Mouse (Mus musculus) CD4-positive helper T cell, adult 2 months (primary cell): ENCODE measurements around the gene Trim58.

Experiments used
- DNase-seq: peaks from one replicate; pipeline ENCODE4 v3.0.0-alpha.2; 2012; ENCODE audit warnings: low read depth, missing footprints, low spot score

Gene Trim58

DNA sequence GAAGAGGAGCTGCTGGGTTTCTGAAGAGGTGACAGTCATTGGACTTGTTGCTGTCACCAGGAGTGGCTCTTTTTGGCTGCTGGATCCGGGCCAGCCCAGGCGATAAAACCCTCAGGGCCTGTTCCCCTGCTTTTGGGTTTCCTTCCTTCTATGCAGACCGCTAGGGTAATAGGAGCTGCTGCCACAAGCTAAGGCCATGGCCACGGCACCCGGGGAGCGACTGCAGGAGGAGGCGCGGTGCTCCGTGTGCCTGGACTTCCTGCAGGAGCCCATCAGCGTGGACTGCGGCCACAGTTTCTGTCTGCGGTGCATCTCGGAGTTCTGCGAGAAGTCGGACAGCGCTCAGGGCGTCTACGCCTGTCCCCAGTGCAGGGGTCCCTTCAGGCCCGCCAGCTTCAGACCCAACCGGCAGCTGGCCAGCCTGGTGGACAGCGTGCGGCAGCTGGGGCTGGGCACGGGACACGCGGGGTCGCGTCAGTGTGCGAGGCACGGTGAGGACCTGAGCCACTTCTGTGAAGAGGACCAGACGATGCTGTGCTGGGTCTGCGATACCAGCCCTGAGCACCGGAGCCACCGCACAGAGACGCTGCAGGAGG is at the start of gene Trim58:
Gene Trim58, plus strand, starts transcription at position 194 of the 596 bp plus-strand sequence.
- no peak for DNase-seq

DNA sequence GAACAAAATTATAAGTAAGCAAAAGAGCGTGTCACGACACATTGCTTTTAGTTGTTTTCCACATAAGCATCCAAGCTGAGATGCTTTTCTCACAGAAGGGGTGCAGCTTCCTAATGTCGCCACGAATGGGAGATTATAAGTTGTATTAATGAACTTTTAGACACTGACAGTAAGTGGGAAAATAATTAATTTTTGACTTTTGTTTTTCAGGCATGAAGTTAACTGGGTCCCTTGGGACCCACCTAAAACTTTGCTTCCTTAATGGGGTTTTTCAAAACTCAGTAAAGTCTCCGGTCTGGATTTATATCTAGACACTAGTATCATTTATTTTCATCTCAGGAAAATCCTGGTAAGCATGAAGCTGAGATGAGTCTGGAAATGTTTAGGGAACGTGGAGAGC is 45.5 kb upstream of the Trim58 start, which contains the start of gene Olfr324:
Gene Olfr324, plus strand, starts transcription at position 301 of the 400 bp plus-strand sequence.
- DNase-seq = no peak

DNA sequence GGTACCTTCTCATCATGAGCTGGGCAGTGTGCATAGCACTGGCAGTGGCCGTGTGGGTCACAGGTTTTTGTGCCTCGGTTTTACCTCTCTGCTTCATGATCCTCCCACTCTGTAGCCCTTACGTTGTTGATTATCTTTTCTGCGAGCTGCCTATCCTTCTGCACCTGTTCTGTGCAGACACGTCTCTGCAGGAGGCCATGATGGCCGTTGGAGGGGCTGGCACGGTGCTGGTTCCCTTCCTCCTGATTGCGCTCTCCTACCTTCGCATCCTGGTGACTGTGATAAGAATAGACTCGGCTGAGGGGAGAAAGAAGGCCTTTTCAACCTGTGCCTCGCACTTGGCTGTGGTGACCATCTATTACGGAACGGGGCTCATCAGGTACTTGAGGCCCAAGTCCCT is 42.4 kb upstream of the Trim58 start:
- no peak for DNase-seq

DNA sequence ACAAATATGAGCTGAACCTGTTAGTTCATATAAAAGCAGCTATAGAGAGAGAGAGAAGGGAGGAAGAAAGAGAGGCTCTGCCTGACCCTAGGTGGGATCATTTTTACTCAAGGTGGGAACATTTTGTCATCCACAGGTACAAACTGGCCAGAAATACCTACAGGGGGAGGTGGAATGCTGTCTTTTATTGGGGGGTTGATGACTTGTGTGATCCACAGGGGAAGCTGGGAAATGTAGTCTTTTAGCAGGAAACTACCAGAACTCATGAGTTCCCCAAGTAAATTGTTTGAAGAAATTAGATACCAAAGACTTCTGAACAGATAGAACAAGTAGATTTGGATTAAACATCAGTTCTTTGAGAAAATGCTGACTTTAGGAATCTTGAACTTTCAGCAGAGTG is 38.2 kb upstream of the Trim58 start:
- no peak for DNase-seq

DNA sequence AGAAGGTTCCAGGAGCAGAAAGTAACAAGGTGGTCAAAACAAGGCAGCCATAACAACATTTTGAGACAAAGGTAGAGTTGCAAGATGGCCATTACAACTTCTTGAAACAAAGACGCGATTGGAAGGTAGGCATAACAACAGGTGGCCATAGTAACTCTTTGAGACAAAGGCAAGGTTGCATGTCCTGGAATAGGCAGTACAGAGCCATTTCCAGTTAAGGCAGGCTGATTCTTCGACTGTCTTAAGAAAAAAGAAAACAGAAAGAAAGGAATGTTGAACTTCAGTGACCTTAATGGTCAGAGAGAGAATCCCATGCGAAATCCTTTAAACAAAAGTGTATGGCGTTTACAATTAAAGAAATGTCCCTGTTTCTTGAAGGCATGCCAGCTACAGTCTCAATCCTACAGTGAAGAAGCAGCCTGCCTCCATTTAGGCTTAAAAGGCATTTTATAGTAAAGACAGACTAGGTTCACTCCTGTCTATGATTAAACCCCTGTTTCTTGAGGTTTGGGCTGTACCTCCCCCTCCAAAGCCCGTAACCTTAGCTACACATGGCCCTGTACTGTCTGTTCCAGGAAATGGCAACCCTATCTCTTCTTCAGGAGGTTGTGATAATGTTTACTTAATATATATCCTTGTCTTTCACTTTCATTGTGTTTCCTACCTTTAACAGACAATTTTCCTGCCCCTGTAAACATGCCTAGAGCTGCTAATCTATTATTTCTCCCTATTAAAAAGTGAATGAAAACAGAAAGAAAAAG is 37.3 kb upstream of the Trim58 start:
- DNase-seq = no peak

DNA sequence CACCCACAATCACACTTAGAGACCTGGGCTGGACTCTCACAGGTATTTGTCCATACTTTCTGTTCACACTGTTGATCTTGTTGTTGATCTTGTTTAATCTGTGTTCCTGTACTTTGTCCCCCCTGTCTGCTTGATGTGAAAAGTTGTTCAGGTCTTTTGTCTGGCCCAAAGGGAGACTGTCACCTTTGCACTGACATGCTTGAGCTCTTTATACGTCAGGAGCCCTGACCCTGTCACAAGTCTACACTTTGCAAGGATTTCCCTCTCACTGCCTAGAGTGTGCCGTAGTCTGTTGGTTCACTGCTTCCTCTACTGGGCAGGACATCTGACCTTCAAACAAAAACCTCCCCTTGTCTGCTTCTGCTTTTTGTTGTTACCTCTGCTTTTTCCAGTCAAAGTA is 35.6 kb upstream of the Trim58 start:
- DNase-seq = no peak

DNA sequence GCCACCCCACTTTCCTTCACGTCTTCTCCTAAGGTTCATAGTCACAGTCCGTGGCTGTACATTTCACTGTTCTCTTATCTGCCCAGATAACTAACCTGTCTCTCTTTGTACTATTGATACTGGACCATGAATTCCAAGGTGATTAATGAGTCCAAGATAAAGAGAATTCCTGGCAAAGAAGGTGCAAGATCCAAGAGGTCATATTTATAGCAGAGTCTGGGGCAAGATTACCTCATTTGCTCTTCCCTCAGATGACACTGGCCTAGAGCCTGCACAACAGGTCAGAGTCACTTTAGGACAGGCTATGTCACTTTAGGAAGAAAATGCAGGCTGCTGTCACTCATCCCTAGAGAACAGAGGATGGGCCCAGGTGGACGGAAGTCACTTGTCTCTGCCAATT is 35.0 kb upstream of the Trim58 start:
- DNase-seq = no peak

DNA sequence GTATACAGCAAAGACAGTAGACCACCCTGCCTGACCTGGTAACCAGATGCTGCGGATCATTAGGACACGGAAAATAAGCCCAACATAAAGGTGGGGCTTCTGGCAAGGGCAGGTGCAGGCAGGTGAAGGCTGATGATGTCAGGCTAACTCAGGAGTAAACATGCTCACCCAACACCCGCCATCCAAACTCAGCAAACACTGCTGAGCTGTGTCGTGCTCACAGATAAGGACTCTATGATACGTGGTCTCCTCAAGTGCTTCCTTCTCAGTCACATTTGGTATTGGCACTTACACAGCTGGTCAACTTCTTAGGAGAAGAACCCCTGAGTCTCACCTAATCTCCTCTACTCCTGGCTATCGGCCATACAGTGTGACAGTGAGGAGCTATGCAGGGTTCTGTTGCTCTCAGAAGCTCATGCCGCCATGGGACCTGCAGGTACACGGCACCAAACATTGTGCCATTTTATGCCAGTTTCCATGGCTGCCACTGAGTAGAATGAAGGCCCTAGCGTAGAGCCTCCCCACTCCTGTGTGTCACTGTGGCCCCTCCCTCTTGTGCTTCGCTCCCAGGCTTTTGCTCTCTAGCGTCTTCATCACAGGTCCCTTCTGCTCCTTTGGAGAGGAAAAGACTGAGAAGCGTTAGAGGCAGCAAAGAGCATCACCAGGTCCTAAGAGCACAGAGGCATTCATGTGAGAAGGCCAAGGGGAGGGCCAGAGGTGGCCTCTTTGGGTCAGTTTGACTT is 33.9 kb upstream of the Trim58 start:
- DNase-seq = no peak

DNA sequence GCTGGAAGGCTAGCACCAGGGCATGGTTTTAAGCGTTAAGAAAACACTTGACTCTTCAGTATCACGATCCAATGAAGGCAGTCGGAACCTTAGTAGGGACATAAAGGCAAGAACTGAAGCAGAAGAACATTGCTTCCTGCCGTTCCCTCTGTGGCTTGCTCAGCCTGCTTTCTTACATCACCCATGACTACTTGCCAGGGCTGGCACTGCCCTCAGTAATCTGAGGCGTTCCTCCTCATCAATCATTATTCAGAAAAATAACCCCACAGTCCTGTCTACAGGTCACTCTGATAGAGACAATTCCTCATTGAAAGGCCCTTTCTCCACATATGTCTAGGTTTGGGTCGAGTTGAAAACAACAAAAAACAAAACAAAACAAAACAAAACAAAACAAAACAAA is 33.2 kb upstream of the Trim58 start:
- no peak for DNase-seq

DNA sequence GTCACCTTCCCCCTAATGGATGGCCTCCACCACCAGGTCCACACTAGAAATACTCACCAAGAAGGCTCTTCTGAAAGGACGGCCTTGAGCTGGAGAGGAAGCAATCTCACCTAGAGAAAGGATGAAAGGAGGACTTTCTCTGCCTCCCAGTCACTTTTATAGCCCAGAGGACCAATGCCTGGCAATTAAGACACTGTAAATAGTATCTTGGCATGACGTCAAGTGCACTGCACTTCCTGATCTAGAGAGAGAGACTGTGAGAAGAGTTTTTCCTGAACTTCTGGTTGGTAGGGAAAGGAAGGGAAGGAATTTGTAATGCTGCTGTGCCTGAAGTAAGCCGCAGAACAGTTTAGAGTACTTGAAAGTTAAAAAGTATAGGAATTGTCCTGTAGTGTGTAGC is 26.9 kb upstream of the Trim58 start:
- DNase-seq = no peak

DNA sequence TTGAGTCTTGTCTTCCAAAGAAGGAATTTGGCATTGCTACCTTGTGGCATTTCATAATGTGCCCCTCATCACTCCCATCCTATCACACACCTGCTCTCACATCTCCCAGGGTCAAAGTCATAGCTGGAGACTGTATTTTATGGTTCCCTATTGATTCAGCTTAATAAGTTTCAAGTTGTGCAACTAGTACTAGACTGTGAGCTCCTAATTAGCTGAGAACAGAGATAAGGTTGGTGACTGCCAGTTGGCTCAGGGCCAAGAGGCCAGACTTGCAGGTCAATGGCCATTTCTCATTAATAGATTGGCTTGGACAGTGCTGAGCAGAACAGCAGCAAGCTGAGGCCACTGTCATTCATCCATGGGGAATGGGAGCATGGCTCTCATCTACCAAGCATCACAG is 25.7 kb upstream of the Trim58 start:
- no peak for DNase-seq

DNA sequence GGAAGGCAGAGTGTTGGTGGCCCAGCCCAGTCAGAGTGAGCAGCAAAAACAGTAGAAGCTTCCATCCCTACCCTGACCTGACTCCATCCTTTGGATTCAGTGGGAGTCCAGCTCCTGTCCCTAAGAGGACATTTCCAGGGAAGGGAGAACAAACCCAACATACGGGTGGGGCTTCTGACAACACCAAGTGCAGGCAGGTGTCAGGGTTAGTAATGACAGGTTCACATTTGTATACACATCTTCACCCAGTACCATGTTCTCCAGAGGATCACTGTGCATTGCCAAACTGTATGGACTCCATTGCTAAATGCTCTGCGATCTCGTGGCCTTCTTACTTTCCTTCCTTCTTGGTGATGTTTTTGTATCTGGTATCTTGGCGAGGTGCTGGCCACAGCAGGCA is 24.3 kb upstream of the Trim58 start, which contains the start of gene 2210407C18Rik:
Gene 2210407C18Rik, minus strand, starts transcription at position 101 of the 400 bp plus-strand sequence.
- DNase-seq = no peak

DNA sequence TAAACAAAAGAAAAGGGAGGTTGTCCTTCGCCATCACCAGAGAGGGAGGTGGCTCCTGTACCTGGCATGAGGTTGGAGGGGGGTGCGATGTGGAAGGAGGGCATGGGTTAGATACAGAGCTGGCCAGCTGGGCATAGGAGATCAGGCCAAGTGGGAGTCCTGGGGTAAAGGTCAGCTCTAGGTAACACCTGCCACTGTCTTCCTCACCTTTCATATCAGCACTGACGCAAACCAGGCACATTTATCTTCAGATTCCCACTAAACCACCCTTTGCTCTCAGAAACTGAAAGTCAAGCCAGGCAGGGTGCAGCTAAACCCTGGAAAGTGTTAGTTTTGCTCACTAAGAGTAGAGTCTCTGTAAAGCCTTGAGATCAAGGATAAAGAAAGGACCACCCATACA is 21.9 kb upstream of the Trim58 start:
- no peak for DNase-seq

DNA sequence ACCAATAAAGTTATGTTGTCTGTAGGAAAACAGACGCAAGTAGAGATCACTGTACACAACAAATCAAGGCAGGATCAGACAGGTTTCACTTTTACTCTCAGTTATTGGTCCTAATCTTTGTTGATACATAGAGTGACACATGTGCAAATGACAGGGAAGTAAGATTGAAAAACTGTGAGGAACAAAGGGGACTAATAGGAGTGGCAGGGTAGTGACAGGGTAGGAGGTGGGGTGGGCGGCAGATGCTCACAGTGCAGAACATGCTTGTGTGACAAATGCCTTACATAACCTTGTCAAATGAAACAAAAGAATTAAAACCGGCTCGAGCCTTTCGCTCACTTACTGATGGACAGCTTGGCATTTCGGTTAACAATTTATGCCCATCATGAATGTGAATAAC is 21.5 kb upstream of the Trim58 start:
- no peak for DNase-seq

DNA sequence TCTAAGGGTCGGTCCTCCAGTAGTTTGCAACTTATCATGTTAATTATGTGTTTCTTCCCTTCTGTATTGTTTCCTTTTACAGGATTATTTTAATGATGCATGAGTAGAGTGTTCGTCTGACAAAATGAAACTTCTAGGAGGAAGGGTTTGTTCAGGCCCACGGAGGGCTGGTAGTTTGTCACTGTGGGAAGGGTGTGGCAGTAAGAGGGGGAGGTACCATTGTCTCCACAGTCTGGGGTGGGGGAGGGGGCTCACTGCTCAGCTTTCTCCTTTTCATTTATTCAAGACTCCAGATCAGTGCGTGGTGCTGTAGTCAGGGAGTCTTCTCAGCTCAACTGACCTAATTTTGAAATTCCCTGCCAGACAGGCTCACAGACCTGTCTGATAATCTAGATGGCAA is 14.1 kb upstream of the Trim58 start:
- DNase-seq = no peak

DNA sequence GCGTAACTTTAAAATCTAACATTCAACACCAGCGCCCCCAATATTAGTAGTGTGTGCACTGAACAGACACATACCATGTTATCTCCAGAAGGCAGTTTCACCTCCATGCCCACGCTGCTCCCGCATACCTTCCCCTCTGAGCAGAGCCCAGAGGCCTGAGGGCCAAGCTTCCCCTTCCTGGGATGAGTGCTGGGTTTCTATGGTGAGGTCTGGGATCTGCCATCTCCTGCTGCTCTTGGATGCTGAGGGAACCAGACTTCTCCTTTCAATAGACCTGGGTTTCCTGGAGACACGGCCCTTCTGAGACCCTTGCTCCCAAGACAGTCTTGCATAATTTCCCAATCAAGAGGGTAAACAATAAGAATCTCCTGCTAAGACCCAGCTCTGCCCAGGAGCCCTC is 9.9 kb upstream of the Trim58 start, which contains the start of gene Olfr323:
Gene Olfr323, minus strand, starts transcription at position 101 of the 400 bp plus-strand sequence.
- no peak for DNase-seq

DNA sequence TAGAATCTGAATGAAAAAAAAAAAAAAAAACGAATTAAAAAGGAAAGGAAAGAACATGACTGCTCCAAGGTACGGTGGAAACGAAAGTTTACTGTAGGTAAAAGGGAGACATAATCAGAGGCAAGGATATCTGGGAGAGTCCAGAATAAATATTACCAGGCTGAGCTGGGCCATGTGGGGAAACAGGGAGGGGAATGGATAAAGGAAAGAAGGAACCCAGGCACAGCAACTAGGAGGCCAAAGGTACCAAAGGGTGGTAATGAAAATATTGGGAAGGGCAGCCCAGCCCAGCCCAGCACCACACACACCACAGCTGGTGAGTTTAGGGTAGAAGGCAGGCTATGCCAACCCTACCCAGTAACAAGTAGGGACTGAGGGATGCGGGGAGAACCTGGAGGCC is 5.4 kb upstream of the Trim58 start:
- no peak for DNase-seq

DNA sequence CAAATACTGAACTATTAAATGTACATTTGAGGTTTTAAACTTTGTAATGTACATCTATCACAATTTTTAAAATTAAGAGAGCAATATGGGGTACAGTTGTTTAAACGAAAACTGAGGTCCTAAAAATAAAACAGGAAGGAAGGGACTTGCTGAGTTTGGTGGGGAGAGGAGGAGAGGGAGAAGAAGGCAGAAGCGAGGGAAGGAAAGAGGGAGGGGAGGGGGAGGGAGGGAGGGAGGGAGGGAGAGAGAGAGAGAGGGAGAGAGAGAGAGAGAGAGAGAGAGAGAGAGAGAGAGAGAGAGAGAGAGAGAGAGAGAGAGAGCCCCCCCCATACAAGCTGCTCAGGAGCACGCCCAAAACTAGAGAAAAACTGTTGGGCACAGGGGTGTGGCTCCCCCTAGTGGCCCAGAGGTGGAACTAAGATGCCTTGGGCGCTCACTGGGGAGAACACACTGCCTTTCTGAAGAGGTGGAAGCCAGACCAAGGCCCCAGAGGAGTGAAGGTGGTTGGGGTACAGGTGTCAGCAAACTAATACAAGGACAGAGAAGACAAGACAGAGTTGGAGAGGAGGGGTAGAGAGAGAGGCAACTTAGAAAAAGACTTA is 3.8 kb upstream of the Trim58 start:
- DNase-seq = peak; percentile 44

DNA sequence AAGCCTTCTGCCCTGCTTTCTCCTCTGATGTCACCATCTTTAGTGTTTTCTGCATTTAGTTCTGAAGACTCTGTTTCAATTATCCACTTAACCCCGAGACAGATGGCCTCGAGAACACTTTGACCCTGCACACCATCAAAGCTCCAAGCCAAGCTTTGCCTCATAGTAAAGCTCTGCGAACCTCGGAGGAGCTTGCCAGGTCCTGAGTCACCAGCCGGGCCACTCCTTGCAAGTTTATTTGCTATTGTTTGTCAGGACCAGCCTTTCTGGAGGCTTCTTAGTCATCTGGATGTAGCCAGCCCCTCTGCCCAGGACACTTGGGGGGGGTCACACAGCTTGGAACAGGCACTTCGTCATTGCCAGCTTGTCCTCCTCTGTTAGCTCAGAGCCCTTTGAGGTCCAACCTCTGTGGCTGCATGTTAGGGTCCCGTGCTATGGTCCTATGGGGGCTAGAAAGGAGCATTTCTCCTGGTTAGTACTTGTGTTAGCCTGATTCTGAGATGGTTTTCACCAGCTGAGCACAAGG is 2.0 kb upstream of the Trim58 start:
- DNase-seq = no peak

DNA sequence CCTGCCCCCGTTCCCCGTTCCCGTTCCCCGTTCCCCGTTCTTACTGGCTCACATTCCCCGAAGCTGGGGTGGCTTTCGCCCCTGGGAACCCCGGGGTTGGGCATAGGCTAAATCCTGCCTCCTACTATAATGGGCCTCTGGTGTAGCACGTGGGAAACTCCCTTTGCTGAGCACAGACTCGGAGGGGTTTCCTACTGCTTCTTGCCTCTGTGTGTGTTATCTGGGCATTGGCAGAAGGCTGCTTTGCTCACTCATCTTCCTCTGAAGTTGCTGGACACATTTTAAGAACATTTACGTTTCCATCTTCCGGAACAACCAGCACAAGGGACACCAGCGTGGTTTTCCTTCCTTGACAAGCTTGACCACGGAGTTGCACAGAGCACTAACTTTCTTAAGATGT is 792 bp downstream of the Trim58 start:
- no peak for DNase-seq

DNA sequence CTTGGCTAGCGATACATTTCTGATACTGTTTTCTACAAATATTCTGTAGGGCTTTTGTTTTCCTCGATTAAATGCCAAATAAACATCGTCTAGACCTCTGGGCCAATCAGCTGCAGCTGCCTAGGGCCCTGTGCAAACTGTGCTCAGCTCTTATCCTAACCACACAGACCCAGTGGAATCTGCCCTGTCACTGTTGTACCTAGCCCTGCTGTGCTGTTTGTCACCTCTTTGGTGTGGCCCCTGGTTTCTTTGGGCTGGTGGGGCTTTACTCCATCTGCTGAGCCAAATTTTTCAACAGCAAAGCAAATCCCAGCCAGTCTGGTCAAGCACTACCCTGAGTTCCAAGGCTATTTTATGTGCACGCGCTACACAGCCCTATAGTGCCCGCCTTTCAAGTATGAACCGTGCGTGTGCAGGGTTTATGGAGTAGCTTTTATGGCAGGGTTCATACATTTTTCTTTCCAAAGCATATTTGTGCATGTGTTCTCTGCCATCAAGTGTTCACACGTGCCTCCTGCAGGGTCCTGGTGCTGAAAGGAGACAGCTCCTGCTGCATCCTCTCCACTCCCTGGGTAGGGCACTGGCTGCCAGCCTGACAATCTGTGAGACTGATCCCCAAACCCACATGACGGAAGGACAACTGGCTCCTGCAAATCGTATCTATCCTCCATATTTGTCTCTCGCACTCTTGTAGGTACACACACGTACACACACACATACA is 1.5 kb downstream of the Trim58 start:
- DNase-seq = no peak
